Mouse (Mus musculus) right cerebral cortex, postnatal 4 days (tissue): ENCODE data around the gene Pitpnm2.

Source experiments
- DNase-seq: peaks from one replicate; pipeline ENCODE4 v3.0.0-alpha.2; 2022

Gene Pitpnm2

GRCm38 (mm10) chr5:124085513-124085912 lies 164.0 kb downstream of the Pitpnm2 start:
- no peak for DNase-seq

GRCm38 (mm10) chr5:124084588-124085173 lies 164.9 kb downstream of the Pitpnm2 start:
- peak; percentile 87 for DNase-seq

- no peak for DNase-seq
Measured at GRCm38 (mm10) chr5:124083850-124084587, 165.5 kb downstream of the Pitpnm2 start.

- no peak for DNase-seq
Measured at GRCm38 (mm10) chr5:124082941-124083688, 166.4 kb downstream of the Pitpnm2 start.

DNA sequence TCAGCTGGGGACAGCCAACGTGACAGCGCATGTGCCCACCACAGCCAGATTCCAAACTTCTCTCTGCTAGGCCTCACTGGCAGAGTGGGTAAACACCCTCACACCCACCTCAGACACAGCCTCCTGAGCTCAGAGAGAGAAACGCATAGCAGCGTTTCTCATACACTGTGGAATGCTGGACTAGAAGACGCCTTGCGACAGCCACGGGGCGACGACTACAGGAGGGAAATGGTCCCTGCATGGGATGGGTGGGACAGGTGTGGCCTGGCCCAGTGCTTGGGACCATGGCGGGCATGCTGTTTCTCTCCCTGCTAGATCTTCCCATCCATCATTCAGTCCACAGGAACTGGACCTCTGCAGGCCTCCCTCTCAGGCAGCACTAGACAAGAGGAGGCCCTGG lies 167.1 kb downstream of the Pitpnm2 start:
- no peak for DNase-seq

DNA sequence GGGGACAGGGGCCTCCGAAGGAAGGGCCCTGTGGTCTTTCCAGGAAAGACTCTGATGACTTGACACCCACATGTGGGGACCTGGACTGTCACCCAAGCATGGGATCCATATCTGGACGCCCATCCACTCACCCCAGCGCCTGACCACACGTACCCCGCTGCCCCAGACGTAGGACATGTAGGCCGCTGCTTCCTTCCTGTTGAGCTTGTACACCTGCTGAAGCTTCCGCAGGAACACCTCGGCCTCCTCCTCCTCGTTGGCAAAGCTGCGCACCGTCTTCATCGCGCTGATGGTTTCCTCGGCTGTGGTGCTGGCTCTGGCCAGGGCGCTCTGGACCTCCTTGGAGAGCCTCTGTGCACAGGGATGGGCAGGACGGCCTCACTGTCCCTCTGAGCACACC lies 169.7 kb downstream of the Pitpnm2 start:
- no peak for DNase-seq

- DNase-seq: peak; percentile 59
Measured at GRCm38 (mm10) chr5:124078794-124079416, 170.7 kb downstream of the Pitpnm2 start.

DNA sequence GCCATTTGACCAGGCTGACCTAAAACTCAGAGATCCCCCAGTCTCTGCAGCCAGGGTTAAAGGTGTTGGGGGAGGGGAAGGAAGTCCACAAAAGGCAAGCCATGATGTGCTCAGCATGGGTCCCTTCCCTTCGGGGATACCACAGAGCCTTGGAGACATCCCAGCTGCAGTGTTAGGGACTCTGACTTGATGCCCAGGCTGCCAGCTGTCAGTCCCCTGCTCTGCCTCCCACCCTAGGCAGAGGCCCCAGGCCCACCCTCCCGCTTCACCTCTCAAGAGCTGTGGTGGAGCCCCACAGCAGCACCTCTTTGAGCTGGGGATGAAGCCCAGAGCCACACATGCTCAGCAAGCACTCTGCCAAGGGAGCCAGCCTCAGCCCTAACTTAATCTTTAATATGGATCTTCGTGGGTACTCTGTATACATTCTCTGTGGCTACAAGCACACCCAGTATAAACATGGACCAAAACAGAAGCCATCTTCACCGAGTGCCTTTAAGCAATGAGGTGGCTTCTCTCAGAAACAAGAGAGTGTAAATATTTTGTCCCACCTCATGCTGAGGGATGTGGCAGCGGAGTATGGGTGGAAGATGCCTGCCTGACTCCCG lies 171.6 kb downstream of the Pitpnm2 start:
- no peak for DNase-seq

DNA sequence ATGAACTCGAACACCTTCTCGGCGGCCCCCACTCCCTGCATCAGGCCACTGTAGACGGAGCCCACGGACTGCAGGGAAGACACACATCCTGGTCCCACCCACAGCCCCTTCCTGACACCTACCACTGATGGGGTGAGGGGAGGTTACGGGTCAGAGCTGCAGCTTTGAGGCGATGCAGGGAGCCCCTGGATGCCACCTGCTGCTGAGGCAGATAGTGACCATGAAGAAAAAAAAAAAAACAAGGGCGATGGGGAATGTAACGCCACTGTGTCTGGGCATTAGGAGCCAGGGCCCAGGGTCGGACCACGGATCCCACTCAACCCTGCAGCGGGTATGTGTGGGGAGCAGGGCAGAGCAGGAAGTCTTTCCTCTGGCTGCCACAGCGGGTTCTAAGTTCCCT lies 172.3 kb downstream of the Pitpnm2 start:
- no peak for DNase-seq

DNA sequence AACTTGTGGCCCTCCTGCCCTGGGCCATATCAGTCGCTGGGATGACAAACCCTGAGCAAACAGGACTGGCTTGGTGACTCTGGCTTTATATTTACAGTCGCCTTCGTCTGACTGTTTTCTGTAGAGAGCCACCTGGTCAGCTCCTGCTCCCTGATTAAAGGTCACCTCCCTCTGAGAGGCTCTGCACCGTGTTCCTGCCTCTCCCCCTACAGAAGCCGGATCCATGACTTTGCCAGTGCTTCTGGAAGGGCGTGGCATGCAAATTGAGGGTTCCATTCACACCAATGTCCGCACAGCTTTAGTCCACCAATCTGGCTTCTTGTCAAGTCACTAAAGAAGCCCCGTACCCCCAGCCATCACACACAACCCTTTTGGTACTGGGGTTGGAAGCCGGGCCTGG lies 173.0 kb downstream of the Pitpnm2 start:
- DNase-seq: no peak

DNA sequence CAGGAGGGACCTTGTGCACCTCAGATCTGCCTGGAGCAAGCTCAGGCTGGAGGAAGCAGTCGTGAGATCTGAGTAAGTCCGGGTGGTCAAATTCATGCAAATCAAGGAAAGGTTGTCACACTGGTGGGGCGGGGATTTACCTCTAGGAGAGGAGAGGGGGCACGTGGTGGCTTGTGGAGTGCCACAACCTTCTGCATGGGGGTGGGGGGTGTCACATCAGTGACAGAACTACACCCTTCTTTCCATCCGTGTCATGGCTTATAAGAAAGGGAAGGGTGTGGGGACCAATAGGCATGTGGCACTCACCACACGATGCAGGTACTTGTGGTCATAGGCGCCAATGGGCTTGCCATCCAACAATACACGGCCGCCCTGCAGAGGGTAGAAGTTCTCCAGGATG lies 173.8 kb downstream of the Pitpnm2 start:
- DNase-seq: no peak

GRCm38 (mm10) chr5:124074845-124075307 lies 174.7 kb downstream of the Pitpnm2 start:
- no peak for DNase-seq

GRCm38 (mm10) chr5:124073682-124074081 lies 175.9 kb downstream of the Pitpnm2 start:
- no peak for DNase-seq

- no peak for DNase-seq
Measured at GRCm38 (mm10) chr5:124069657-124070056, 179.9 kb downstream of the Pitpnm2 start.
